Mouse (Mus musculus) adrenal gland, postnatal 14 days (tissue): ENCODE measurements around the gene Serinc5. TPM values are rescaled to one million over a fixed set of nuclear protein-coding genes. Genes with fewer than 3 reads are reported as not detected.

Source experiments
- DNase-seq: peaks from one replicate; pipeline ENCODE4 v3.0.0; 2021; ENCODE audit warnings: mixed read lengths
- total RNA-seq: library from RNA; stranded (reverse); gene quantifications from 2 replicates; pipeline ENCODE4 v1.2.3, GENCODE M21; 2021

The Serinc5 gene
- total RNA-seq, 1 experiment from 2014 or later, result 50.4 TPM

- DNase-seq, result peak; percentile 37
These were observed 2.2 kb downstream of the Serinc5 start for GRCm38 (mm10) chr13:92613094-92613493.

- no peak for DNase-seq
These were observed 4.3 kb downstream of the Serinc5 start for GRCm38 (mm10) chr13:92615201-92615600.

- no peak for DNase-seq
These were observed 5.6 kb downstream of the Serinc5 start for GRCm38 (mm10) chr13:92616459-92616858.

- DNase-seq, result no peak
These were observed 15.3 kb downstream of the Serinc5 start for GRCm38 (mm10) chr13:92626196-92626595.

GRCm38 (mm10) chr13:92626725-92627124 is 15.8 kb downstream of the Serinc5 start:
- DNase-seq, result no peak

- DNase-seq, result no peak
These were observed 18.6 kb downstream of the Serinc5 start for GRCm38 (mm10) chr13:92629509-92629908.

GRCm38 (mm10) chr13:92631450-92631849 is 20.6 kb downstream of the Serinc5 start:
- no peak for DNase-seq

- DNase-seq, result no peak
These were observed 21.7 kb downstream of the Serinc5 start for GRCm38 (mm10) chr13:92632550-92632949.

GRCm38 (mm10) chr13:92635040-92635439 is 24.1 kb downstream of the Serinc5 start:
- DNase-seq, result peak; percentile 28

GRCm38 (mm10) chr13:92636226-92636909 is 25.5 kb downstream of the Serinc5 start:
- no peak for DNase-seq

- peak; percentile 83 for DNase-seq
These were observed 26.0 kb downstream of the Serinc5 start for GRCm38 (mm10) chr13:92636910-92637275.

- DNase-seq, result no peak
These were observed 28.5 kb downstream of the Serinc5 start for GRCm38 (mm10) chr13:92639093-92640014.

GRCm38 (mm10) chr13:92644199-92644598 is 33.3 kb downstream of the Serinc5 start:
- DNase-seq, result no peak

- no peak for DNase-seq
These were observed 33.9 kb downstream of the Serinc5 start for GRCm38 (mm10) chr13:92644753-92645152.

- peak; percentile 47 for DNase-seq
These were observed 36.8 kb downstream of the Serinc5 start for GRCm38 (mm10) chr13:92647695-92648094.

- DNase-seq, result no peak
These were observed 38.2 kb downstream of the Serinc5 start for GRCm38 (mm10) chr13:92649111-92649510.

GRCm38 (mm10) chr13:92650956-92651355 is 40.1 kb downstream of the Serinc5 start:
- DNase-seq, result no peak

GRCm38 (mm10) chr13:92652498-92652897 is 41.6 kb downstream of the Serinc5 start:
- no peak for DNase-seq

GRCm38 (mm10) chr13:92653283-92653682 is 42.4 kb downstream of the Serinc5 start:
- peak; percentile 43 for DNase-seq

- no peak for DNase-seq
These were observed 46.1 kb downstream of the Serinc5 start for GRCm38 (mm10) chr13:92656815-92657513.

GRCm38 (mm10) chr13:92659611-92660010 is 48.7 kb downstream of the Serinc5 start:
- no peak for DNase-seq

GRCm38 (mm10) chr13:92662555-92663286 is 51.8 kb downstream of the Serinc5 start:
- DNase-seq, result no peak
